Mouse (Mus musculus): Measurements from ENCODE around the gene Mogs.

The Mogs gene

DNA sequence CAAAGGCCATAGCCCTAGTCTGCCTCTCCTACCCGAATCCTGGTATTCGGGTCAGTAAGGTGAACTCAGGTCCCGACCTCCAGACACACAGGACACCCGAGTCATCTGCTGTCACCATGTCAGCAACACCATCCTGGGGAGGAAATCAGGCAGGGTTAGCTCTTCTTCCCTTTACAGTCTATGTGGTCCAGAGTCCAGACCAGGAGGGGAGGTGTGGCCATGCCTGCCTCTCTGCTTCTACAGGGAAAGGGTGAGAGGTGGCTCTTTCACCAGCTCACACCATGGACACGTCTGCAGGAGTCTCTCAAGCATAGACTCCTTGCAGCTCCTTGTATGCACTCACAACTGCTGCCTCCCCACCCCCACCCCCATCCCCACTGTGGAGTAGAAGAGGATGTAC is 38.2 kb downstream of the Mogs start:
- no peak for DNase-seq

DNA sequence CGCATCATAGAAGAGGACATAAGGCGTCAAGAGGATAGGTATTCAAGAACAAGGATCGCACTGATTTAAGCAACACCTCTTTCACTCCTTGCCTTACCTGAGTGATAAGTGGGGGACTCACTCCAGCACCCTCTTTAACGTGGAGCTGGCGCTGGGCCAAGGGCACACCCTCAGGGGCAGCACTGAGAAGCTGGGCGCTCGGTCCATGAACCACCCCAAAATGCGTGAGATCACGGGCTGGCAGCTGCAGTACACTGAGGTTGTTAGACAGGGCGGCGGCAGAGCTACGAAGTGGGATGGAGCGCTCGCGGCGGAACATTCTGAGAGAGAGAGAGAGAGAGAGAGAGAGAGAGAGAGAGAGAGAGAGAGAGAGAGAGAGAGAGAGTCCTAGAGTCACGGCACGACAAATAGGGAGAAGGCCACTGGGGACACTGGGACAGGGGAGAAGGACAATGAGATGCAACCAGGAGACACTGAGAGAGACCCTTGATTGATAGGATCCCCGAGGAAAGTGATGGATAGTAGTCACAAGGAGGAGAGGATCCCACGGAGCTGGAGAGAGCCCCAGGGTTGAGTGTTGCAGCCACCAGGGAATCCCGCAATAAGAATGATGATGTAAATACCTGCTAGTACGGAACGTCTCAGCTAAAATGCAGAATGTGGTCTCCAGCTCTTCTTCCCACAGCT is 40.4 kb downstream of the Mogs start:
- no peak for DNase-seq

DNA sequence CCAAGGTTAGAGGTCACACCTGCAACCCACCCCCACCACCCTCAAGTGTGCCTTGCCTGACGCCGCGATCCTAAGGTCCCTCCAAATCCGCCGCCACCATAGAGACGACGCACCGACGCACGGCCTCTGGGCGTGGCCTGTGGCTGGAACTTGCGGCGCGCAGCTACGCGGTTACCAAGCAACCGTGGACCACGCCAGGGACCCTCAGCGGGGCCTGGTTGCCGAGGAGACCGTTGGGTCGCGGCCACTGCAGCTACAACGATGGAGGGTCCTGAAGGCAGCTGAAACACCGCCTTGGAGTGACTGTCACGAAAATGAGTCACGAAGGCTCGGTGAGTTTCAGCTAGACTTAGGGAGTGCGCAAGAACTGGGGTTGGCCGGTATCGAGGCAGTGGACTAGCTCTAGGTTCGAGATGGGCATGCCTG is 41.0 kb downstream of the Mogs start, which contains the start of the genes Wdr54 and 1700003E16Rik:
Gene Wdr54, minus strand, starts transcription at position 139 of the 426 bp plus-strand sequence.
Gene 1700003E16Rik, plus strand, starts transcription at position 146 of the 426 bp plus-strand sequence.
- DNase-seq: peak; percentile 52 to 71

DNA sequence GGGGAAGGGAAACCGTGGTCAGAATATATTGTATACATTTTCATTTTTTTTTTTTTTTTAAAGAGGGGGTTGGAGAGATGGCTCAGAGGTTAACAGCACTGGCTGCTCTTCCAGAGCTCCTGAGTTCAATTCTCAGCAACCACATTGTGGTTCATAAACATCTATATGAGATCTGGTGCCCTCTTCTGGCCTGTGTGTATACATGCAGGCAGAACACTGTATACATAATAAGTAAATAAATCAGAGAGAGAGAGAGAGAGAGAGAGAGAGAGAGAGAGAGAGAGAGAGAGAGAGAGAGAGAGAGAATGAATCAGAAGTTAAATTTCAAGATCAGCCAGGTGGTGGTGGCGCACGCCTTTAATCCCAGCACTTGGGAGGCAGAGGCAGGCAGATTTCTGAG is 44.2 kb downstream of the Mogs start:
- DNase-seq: peak in 1 of 2 experiments; percentile 45

DNA sequence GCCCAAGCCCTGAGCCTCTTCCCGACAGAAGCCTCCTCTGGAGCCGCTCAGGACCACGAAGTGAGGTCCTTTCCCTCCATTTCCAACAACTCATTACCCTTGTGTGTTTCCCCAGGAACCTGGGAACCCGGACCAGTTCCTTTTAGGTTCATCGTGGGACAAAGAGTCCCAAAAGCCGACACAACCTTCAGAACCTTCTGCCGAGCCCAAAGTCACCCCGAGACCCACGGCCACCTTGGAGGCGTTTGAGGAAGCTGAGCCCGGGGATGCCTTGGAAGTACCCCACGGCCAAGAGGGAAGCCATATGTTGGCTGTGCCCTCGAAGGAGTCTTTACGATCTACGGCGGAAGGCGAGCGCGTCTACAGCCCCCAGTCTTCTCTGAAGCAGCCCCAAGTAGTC is 46.1 kb downstream of the Mogs start:
- DNase-seq: no peak

DNA sequence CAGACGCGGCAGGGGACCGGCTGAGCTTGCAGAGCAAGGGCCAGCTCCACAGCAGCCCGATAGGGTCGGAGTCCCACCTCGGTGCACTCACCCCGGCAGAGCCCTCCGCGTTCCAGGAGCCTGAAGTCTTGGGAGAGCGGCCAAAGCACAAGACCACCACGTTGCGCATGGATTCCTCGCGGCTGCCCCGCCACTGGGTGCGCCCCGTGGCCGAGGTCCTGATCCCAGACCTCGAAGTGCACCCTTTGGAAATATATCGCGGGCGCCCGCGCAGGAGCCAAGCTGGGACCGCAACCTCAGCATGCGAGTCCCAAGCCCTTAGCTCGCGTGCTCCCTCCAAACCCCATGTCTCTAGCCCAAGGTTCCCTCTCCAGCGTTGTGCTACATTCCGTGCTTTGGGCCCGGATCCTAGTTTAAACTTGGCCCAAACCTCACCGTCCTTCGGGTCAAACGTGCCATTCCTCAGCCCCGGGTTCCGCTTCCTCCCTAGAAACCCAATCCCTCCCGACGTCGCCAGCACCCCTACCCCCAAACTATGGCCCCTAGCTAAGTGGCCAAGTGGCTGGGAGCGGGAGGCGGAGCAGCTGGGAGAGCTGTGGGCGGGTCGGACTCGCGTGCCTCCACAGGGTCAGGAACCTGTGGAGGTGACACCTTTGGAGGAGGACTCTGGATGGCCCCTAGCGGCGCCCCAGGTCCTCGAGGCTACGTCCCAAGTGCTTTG is 46.8 kb downstream of the Mogs start:
- peak; percentile 67 to 68 for DNase-seq

DNA sequence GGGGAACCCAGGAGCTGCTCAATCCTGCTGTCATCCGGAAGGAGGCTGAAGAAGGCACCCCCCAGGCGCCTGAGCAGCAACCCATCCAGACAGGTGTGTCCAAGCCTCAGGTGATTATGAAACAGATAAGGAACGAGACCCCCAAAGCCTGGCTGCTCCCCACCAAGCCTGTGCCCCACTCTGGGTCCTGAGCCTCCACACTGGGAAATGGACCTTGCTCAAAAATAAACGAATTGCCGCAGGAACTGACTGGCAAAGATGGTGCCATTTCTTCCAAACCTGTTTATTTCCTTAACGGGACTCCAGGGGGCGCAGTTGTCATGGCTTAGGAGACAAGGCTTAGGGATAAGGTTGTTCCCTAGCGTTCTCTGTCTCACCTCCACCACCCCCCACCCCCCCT is 47.4 kb downstream of the Mogs start:
- DNase-seq: peak; percentile 63 to 70

DNA sequence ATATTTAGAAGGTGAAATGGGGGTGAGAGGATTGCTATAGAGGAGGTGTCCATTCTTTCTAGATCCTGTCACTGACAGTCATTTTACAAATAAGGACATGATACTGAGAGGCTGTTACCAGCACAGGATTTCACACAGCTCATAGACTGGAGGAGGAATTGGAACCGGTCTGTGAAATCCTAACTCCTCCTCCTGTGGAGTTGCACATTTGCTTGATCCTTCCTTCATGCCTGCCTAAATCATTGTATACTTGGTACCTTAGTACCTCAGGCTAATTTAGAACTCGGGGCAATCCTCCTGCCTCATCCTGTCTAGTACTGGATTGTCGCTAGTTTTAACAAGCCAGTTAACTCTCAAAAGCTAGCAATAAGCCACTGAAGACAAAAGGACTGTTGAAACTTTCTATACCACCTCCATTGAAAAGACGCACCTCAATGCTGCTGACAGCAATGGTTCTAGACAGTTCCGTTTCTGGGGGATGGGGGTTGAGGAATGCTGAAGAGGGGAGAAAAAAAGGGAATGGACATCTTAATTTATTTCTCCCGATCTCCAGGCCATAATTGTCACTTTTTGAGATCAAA is 49.8 kb downstream of the Mogs start:
- DNase-seq: no peak

DNA sequence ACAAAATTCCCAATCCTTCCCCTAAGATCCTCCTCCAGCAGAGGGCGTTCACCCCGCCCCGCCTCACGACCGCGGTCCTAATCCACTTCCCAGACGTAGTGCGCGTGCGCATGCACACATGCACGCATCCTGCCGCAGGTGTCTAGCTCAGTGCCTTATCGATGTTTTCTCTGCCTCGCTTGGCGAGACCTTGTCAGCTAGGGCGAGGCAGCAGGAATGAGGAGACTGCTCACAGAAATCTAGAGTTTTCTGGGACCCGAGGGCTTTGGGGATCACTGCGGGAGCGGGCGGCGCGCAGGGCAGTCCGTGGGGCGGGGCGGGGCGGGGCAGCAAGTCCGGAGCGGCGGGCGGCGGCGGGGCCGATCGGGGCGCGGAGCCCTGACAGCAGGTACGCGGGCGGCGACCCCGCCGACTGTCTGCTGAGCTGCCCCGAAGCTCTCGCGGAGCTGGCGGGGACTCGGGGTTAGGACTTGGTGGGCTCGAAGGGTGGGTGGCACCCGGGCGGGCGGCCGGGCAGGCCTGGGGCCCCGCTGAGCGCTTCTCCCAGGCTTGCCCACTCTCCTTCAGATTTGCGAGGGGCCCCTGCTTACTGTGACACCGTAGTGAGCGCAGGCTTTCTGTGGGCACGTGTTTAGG is 50.4 kb downstream of the Mogs start, which contains the start of gene Dctn1:
Gene Dctn1, plus strand, starts transcription at position 314 of the 636 bp plus-strand sequence.
- DNase-seq: peak; percentile 93 to 95

DNA sequence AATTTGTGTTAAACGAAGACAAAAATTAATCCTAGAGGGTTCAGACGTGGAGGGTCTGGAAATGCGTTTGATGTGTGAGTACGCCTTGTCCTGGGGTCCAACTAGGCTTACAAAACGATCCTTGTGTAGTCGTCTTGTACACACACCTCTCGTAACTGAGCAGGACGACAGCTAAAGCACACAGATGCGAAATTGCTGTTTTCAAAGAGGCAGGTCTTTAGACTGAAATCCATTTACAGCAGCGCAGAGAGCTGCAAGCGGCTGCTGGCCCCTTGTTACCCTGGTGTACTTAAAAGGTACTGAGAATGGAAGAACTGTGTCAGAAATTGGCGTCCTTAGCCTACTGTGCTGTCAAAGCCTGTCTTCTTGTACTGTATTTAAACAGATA is 50.9 kb downstream of the Mogs start:
- DNase-seq: no peak
